Mouse (Mus musculus) lung, postnatal 0 days (tissue): ENCODE results near the gene Plekha1. TPM values are rescaled to one million over a fixed set of nuclear protein-coding genes. Genes with fewer than 3 reads are reported as not detected.

Source experiments
- ATAC-seq: fragments of 200-750 bp; cut with Nextera tagmentation; 2 replicates; pipeline ENCODE4 v1.8.0; 2017; ENCODE audit warnings: moderate library complexity
- DNase-seq: peaks from one replicate; pipeline ENCODE4 v3.0.0-alpha.2; 2016; ENCODE audit warnings: low spot score
- H3K27ac ChIP-seq: fragments of 300-500 bp; sonication (generic); 2 replicates; pipeline ENCODE4 v1.5.1; 2014; ENCODE audit warnings: antibody characterized with exemption, mild to moderate bottlenecking, low read length, mixed read lengths
- H3K27me3 ChIP-seq: fragments of 300-500 bp; sonication (generic); replicated peaks from 2 replicates; pipeline ENCODE4 v1.6.1; 2014; ENCODE audit warnings: low read length, mixed read lengths; ENCODE audit not compliant: insufficient read depth
- H3K36me3 ChIP-seq: fragments of 300-500 bp; sonication (generic); 2 replicates; pipeline ENCODE4 v1.6.1; 2014; ENCODE audit warnings: low read length, mixed read lengths; ENCODE audit not compliant: insufficient read depth
- H3K4me1 ChIP-seq: fragments of 300-500 bp; sonication (generic); 2 replicates; pipeline ENCODE4 v1.6.1; 2014; ENCODE audit warnings: antibody characterized with exemption, low read depth, low read length, mixed read lengths; ENCODE audit not compliant: insufficient read depth
- H3K4me2 ChIP-seq: fragments of 300-500 bp; sonication (generic); replicated peaks from 2 replicates; pipeline ENCODE4 v1.6.1; 2014; ENCODE audit warnings: low read depth, mild to moderate bottlenecking, low read length, moderate library complexity, mixed read lengths
- H3K4me3 ChIP-seq: fragments of 300-500 bp; sonication (generic); 2 replicates; pipeline ENCODE4 v1.5.1; 2014; ENCODE audit warnings: low read depth, low read length
- H3K9ac ChIP-seq: fragments of 300-500 bp; sonication (generic); replicated peaks from 2 replicates; pipeline ENCODE4 v1.6.1; 2014; ENCODE audit warnings: low read depth, mild to moderate bottlenecking
- H3K9me3 ChIP-seq: fragments of 300-500 bp; sonication (generic); 2 replicates; pipeline ENCODE4 v1.6.1; 2016; ENCODE audit warnings: low read length, mixed read lengths
- CTCF ChIP-seq: IDR thresholded peaks from 2 replicates; pipeline ENCODE4 v1.5.1; 2016; ENCODE audit warnings: antibody characterized with exemption, mild to moderate bottlenecking
- EP300 ChIP-seq: IDR thresholded peaks from 2 replicates; pipeline ENCODE4 v1.6.1; 2016; ENCODE audit warnings: antibody characterized with exemption, mild to moderate bottlenecking, control low read depth
- WGBS: fragments of 180-500 bp; shearing (Covaris S2); extraction: QIAGEN DNeasy Blood & Tissue Kit; methylation state at CpG from one replicate; pipeline ENCODE4 v1.1.7; 2014; 5-methylcytosine and 5-hydroxymethylcytosine counted together
- polyA plus RNA-seq: library from polyadenylated mRNA; unstranded; fragments of >200 nt; fragmentation: Nextera tagmentation; extraction: Ambion mirVana; gene quantifications from 2 replicates; pipeline ENCODE4 v1.2.1, GENCODE M21; 2015

The Plekha1 gene
- polyA plus RNA-seq, 1 experiment from 2014 or later: 74.5 TPM

GRCm38 (mm10) chr7:130867256-130867655 lies 1.7 kb downstream of the Plekha1 start:
- Histone ChIP-seq H3K27ac (peak overlapping the region; percentile 11; the same call in 1 of the 2 replicates), H3K9ac (no peak overlapping the region), H3K27me3 (no peaks in the 10 kb centered on the region), H3K4me3 (peak overlapping the region; percentile 88; the same call in 1 of the 2 replicates), H3K4me1 (no peaks in the 10 kb centered on the region), H3K9me3 (no peaks in the 10 kb centered on the region), H3K36me3 (no peaks in the 10 kb centered on the region), H3K4me2 (peak overlapping the region; percentile 70)
- peak; percentile 24 for DNase-seq
- TF ChIP-seq EP300: 0 out of 2 replicates have a peak, but pooled peaks have one; percentile 8
- TF ChIP-seq CTCF: no peak
- 49% methylated on average over 3 of the region's 3 CpGs for WGBS
- ATAC-seq: no peak

- 79% methylated on average over 2 of the region's 2 CpGs for WGBS
- ATAC-seq (no peak), DNase-seq (no peak)
- Histone ChIP-seq H3K4me2 (no peak overlapping the region), H3K9ac (no peak overlapping the region), H3K4me3 (no peak overlapping the region), H3K36me3 (peaks cover 8% of the 10 kb centered on the region; the same call in 1 of the 2 replicates), H3K9me3 (no peaks in the 10 kb centered on the region), H3K27ac (no peak overlapping the region), H3K4me1 (no peaks in the 10 kb centered on the region), H3K27me3 (no peaks in the 10 kb centered on the region)
- TF ChIP-seq CTCF (no peak), EP300 (no peak)
Observed at GRCm38 (mm10) chr7:130884161-130884560, 18.6 kb downstream of the Plekha1 start.

- DNase-seq (no peak), ATAC-seq (no peak)
- H3K9ac ChIP-seq: no peak overlapping the region
- TF ChIP-seq CTCF: no peak
- no peak for TF ChIP-seq EP300
- H3K27me3 ChIP-seq: no peaks in the 10 kb centered on the region
- no peak overlapping the region for H3K4me3 ChIP-seq
- WGBS: 78% methylated on average over 3 of the region's 3 CpGs
- H3K27ac ChIP-seq: no peak overlapping the region
- no peak overlapping the region for H3K4me2 ChIP-seq
- H3K9me3 ChIP-seq: no peaks in the 10 kb centered on the region
- H3K4me1 ChIP-seq: no peaks in the 10 kb centered on the region
- 0 out of 2 replicates have a peak, but pooled peaks cover 8% of the 10 kb centered on the region for H3K36me3 ChIP-seq
Observed at GRCm38 (mm10) chr7:130886246-130886645, 20.7 kb downstream of the Plekha1 start.

- Histone ChIP-seq H3K9ac (no peak overlapping the region), H3K27me3 (no peaks in the 10 kb centered on the region), H3K27ac (no peak overlapping the region), H3K4me1 (no peaks in the 10 kb centered on the region), H3K4me3 (no peak overlapping the region), H3K4me2 (no peak overlapping the region), H3K9me3 (no peaks in the 10 kb centered on the region), H3K36me3 (0 out of 2 replicates have a peak, but pooled peaks cover 6% of the 10 kb centered on the region)
- 56% methylated on average over 3 of the region's 3 CpGs for WGBS
- TF ChIP-seq CTCF (no peak), EP300 (no peak)
- ATAC-seq (no peak), DNase-seq (no peak)
Observed at GRCm38 (mm10) chr7:130887946-130888345, 22.4 kb downstream of the Plekha1 start.

- TF ChIP-seq CTCF (no peak), EP300 (no peak)
- DNase-seq (no peak), ATAC-seq (no peak)
- WGBS: 23% methylated on average over 2 of the region's 2 CpGs
- Histone ChIP-seq H3K27ac (no peak overlapping the region), H3K36me3 (peaks cover 5% of the 10 kb centered on the region; the same call in 1 of the 2 replicates), H3K4me1 (no peaks in the 10 kb centered on the region), H3K9ac (no peak overlapping the region), H3K9me3 (no peaks in the 10 kb centered on the region), H3K27me3 (no peaks in the 10 kb centered on the region), H3K4me3 (no peak overlapping the region), H3K4me2 (no peak overlapping the region)
Observed at GRCm38 (mm10) chr7:130890871-130891270, 25.3 kb downstream of the Plekha1 start.

GRCm38 (mm10) chr7:130892973-130893372 lies 27.4 kb downstream of the Plekha1 start:
- Histone ChIP-seq H3K4me2 (no peak overlapping the region), H3K4me3 (no peak overlapping the region), H3K27me3 (no peaks in the 10 kb centered on the region), H3K9me3 (no peaks in the 10 kb centered on the region), H3K9ac (no peak overlapping the region), H3K36me3 (peaks cover 10% of the 10 kb centered on the region; the same call in 1 of the 2 replicates), H3K4me1 (no peaks in the 10 kb centered on the region), H3K27ac (no peak overlapping the region)
- WGBS: 56% methylated on average over 6 of the region's 6 CpGs
- no peak for TF ChIP-seq CTCF
- TF ChIP-seq EP300: 0 out of 2 replicates have a peak, but pooled peaks have one; percentile 24
- ATAC-seq (peak; percentile 75), DNase-seq (peak; percentile 72)
